ENCODE assay signal across 7 mouse cellular contexts in genomic region chr7:78190931-78191653, GRCm38 (mm10).
A peak's percentile ranks its signal among the peaks of the same experiment; 100 is the strongest.
DNase-seq lines count a peak whose midpoint lies in the region; ATAC-seq lines count a peak whose summit lies in the region.

No protein-coding gene starts in this region.

- H3K4me3 ChIP-seq in hindbrain, embryonic 10.5 days: no peak overlapping the region
- peak overlapping the region; percentile 21; the same call in 1 of the 2 replicates for H3K4me3 ChIP-seq in midbrain, embryonic 10.5 days

- no peaks in the 10 kb centered on the region for H3K9me3 ChIP-seq in hindbrain, embryonic 10.5 days
- H3K9me3 ChIP-seq in midbrain, embryonic 10.5 days (replicated peaks): no peaks in the 10 kb centered on the region

- WGBS in hindbrain, embryonic 10.5 days: 22% methylated on average over 17 of the region's 17 CpGs
- 27% methylated on average over 17 of the region's 17 CpGs for WGBS in midbrain, embryonic 10.5 days

- peak; percentile 51 for DNase-seq in cerebellum, adult 11-12 months
- peak; percentile 33 to 35 for DNase-seq in cerebellum, postnatal 36 days
- DNase-seq in hindbrain, embryonic 10.5 days (ENCODE audit: low spot score): peak; percentile 63
- DNase-seq in midbrain, embryonic 10.5 days (ENCODE audit: low spot score): peak; percentile 39
- DNase-seq in adipocyte (ENCODE audit: low spot score): no peak

- peak overlapping the region; percentile 50 for H3K27ac ChIP-seq in hindbrain, embryonic 10.5 days
- H3K27ac ChIP-seq in midbrain, embryonic 10.5 days (replicated peaks): peak overlapping the region; percentile 61; the same call in 1 of the 2 replicates

- H3K4me1 ChIP-seq in hindbrain, embryonic 10.5 days (replicated peaks): peaks cover 15% of the 10 kb centered on the region
- H3K4me1 ChIP-seq in midbrain, embryonic 10.5 days: peaks cover 17% of the 10 kb centered on the region

- no peaks in the 10 kb centered on the region for H3K36me3 ChIP-seq in hindbrain, embryonic 10.5 days
- H3K36me3 ChIP-seq in midbrain, embryonic 10.5 days: no peaks in the 10 kb centered on the region

- no peaks in the 10 kb centered on the region for H3K27me3 ChIP-seq in hindbrain, embryonic 10.5 days (ENCODE audit: insufficient read depth, poor library complexity, severe bottlenecking)
- H3K27me3 ChIP-seq in midbrain, embryonic 10.5 days (ENCODE audit: low read depth, poor library complexity, severe bottlenecking): peaks cover 5% of the 10 kb centered on the region; the same call in 1 of the 2 replicates

- ATAC-seq in erythroblast, adult 5-6 weeks (replicated peaks; ENCODE audit: low FRiP score, poor library complexity, severe bottlenecking): no peak
- no peak for ATAC-seq in activated CD4-positive, CD25-positive, alpha-beta regulatory T cell, adult 4 months
